Mouse (Mus musculus) R1 (cell line): ENCODE measurements around the gene Atxn7l3.

Source experiments
- DNase-seq: peaks from one replicate; pipeline ENCODE4 v3.0.0-alpha.2; 2018; ENCODE audit warnings: low read depth, low spot score

Atxn7l3 gene

DNA sequence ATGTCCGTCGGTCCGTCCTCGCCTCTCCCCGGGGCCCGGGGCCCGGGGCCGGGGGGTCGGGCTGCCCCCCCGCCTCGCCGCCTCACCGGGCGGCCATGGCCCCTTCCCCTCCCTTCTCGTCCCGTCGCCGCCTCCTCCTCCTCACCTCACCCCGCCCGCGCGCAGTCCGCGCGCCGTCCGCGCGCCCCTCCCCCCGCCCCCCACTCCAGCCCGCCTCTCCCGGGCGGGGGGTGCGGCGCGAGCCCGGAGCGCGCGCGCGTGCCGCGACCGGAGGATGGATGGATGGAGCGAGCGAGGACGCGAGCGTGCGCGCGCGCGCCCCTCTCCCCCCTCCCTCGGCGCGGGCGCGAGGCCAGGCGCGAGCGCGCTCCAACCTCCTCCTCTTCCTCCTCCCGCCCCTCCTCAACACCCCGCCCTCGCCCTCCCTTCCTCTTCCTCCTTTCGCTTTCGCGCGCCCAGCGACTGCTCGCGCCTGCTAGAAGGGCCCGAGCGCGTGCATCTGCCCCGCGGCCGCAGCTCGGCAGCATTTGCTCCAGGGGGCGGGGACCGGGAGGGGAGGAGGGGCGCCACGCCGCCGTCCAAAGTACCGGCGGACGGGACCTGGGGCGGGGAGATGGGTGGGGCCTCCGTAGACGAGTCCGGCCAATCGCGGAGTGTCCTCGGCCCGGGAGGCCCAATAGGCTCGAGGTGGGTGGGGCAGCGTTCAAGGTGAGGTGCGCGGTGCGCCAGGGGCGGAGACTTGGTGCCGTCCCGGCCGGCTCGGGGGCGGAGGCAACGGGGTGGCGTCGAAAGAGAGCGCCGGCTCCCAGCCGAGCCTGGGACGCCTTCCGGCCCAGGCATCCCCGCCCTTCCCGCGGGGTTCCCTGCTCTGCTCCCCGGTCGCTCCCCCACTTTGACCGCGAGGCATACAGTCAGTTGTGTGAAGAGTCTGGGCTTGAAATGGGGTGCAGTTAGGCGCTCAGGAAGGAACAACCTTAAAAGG, at the start of gene Atxn7l3:
Gene Atxn7l3, minus strand, starts transcription at position 141 of the 982 bp plus-strand sequence.
- peak; percentile 99 for DNase-seq

DNA sequence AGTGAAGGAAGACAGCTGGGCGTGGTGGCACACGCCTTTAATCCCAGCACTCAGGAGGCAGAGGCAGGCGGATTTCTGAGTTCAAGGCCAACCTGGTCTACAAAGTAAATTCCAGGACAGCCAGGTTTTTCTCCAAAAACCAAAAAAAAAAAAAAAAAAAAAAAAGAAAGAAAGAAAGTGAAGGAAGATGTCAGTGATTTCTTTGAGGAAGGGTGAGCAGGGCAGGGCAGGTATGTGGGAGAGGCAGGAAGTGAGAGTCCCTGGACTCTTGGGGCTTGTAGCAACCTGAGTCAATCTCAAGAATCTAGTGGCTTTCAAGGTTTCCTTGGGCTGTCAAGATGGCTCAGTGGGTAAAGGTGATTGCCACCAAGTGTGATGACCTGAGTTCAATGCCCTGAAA, 48.0 kb upstream of the Atxn7l3 start:
- peak; percentile 55 for DNase-seq

DNA sequence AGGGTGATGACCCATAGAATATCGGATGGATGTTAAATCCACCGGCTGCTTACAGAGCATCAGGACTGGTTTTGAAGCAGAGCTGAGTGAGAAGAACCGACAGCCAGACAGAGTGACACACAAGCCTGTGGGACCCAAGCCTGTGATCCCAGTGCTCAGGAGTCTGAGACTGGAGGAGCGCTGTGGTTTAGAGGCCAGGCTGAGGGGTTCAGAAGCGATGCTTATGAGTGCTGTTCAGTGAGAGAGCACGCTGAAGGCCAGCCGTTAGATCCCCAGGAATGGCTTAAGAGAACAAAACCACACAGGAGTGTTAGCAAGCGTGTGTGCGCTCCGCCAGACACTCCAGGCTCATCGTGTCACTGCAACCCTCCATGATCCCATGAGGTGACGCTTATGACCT, 46.3 kb upstream of the Atxn7l3 start:
- no peak for DNase-seq

DNA sequence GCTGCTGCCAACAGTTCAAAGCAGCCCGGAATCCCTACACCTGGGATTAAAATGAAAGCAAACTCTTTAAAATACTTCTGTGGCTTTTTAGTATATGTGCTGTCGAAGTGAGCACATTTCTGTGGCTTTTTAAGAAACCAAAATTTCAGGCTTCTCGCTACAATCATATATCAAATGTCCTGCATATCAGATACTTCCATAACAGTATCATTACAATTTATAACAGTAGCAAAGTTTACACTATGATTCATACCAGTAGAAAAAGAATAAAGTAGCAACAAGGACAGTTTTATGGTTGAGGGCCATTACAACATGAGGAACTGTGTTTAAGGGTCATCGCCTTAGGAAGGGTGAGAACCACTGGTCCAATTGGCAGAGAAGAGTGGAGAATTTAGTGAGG, 44.7 kb upstream of the Atxn7l3 start:
- DNase-seq, result no peak

DNA sequence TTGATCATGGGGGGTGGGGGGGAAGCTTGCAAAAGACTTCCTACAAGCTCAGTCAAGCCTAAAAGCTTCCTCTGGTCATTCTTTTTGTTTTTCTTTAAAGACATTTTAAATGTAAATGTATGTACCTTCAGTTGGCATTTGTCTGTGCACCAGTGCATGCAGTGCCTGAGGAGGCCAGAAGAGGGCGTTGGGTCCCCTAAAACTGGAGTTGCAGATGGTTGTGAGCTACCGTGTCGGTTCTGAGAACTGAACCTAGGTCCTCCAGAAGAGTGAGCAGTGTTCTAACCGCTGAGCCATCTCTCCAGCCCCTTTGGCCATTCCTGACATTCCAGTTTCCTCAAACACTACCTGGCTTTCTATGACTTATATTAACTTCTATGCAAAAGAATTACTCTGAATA, 43.2 kb upstream of the Atxn7l3 start:
- DNase-seq, result peak; percentile 88

GRCm38 (mm10) chr11:102339195-102339594, 42.8 kb upstream of the Atxn7l3 start:
- no peak for DNase-seq

DNA sequence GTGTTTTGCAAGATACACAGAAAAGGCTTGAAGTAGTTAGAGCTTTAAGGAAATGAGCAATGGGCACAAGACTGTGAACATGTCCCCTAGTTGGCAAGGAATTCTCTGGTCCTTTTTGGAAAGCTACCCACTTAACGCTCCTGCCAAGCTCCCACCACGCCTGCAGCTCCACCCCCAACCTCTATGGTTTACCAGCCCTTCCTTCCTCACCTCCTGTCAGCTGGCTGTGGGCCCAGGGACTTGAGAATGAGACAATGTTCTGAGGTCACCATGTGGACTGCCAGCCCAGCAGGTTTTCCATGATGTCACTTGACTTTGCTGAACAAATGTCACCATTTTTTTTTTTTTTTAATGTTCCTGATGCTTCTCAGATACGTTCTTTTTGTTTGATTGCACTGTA, 42.1 kb upstream of the Atxn7l3 start:
- DNase-seq, result no peak

- DNase-seq, result peak; percentile 71
These were observed 41.5 kb upstream of the Atxn7l3 start for GRCm38 (mm10) chr11:102337921-102338320.

- no peak for DNase-seq
These were observed 39.8 kb upstream of the Atxn7l3 start for GRCm38 (mm10) chr11:102336191-102336590.

GRCm38 (mm10) chr11:102334973-102335700, 38.7 kb upstream of the Atxn7l3 start:
- peak; percentile 34 for DNase-seq

DNA sequence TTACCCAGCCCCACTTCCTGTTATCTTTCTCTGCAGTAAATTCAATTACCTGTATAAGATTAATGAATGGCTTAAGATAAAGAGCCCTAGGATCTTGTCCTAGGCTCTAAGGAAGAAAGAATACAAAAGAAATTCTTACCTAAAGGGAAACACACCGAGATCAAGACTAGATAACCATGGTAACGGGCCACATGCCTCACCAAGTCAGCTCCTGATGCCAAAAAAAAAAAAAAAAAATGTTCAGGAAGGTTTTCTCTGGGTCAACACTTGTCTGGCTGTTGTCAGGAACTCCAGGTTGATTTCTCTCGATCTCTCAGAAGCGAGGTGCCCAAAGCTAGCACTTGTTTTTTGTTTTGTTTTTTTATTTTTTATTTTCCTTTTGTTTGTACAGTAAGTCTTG, 37.6 kb upstream of the Atxn7l3 start:
- peak; percentile 85 for DNase-seq

- DNase-seq, result peak; percentile 68
These were observed 36.6 kb upstream of the Atxn7l3 start for GRCm38 (mm10) chr11:102333061-102333460.

DNA sequence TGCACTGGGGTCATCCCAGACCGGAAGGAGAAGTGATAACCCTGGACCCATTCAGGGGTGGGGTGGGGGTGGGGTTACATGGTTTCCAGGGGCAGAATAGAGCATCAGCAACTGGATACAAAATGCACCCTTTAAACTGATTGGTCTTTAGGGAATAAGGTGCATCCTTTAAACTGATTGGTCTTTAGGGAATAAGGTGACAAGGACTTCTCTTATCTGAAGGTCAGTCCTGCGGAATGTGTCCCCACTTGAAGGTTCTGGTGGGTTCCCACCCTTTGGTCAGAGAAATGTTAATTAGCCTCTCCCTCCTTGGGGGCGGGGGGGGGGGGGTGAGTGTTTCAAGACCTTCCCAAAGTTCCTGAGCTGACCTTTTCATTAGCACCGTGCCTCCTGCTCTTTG, 35.4 kb upstream of the Atxn7l3 start:
- DNase-seq, result peak; percentile 92

- peak; percentile 77 for DNase-seq
These were observed 33.6 kb upstream of the Atxn7l3 start for GRCm38 (mm10) chr11:102330039-102330438.

DNA sequence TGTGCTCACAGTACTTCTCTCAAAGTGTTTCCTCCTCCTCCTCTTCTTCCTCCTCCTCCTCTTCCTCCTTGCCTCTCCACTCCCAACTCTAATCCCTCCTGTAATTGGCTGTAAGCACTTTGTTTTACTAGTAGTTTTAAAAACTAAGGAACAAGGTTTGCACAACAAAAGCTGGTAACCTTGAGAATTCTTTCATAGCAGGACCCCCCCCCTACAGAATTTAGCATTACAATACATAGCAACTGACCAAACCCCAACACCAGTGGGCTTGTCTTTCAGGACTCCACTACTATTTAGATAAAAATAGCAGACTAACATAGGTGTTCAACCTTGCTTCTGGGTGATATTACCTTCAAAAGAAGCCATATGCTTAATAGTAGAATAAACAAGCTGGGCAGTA, 33.1 kb upstream of the Atxn7l3 start:
- DNase-seq, result peak; percentile 94

GRCm38 (mm10) chr11:102327839-102328238, 31.4 kb upstream of the Atxn7l3 start:
- DNase-seq, result peak; percentile 61

GRCm38 (mm10) chr11:102327250-102327649, 30.8 kb upstream of the Atxn7l3 start:
- DNase-seq, result peak; percentile 49

DNA sequence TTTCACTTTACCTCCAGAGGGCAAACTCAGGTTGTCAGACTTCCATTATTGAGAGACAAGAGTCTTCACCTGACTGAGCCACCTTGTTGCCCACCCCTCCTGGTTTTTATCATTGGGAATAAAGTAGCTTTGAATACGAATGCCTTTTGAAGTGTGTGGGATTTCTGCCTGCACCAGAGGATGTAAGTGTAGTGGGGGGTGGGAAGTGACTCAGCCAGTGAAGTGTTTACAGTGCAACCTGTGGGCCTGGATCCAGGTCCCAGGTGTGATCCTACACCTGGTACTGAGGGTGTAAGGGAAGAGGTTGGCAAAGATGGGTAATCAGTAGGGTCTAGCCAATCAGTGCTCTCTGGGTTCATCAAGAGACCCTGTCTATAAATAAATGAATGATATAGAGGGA, 27.1 kb upstream of the Atxn7l3 start:
- DNase-seq, result no peak

- DNase-seq, result no peak
These were observed 25.5 kb upstream of the Atxn7l3 start for GRCm38 (mm10) chr11:102321931-102322330.

DNA sequence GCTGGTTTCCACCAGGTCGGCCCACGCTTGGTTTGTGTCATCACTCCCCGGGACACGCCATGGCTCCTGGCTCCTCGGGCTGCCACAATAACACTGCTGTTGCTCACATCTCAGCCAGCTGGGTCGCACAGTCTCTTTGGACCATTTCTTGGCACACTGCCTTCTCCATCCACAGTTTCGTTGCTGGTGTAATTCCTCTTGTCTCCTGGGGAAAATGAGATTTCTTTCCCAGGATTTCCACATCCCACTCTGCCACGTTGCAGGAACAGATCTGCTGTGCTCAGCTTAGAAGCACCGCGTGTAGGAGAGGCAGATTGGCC, 24.2 kb upstream of the Atxn7l3 start:
- DNase-seq, result peak; percentile 68

DNA sequence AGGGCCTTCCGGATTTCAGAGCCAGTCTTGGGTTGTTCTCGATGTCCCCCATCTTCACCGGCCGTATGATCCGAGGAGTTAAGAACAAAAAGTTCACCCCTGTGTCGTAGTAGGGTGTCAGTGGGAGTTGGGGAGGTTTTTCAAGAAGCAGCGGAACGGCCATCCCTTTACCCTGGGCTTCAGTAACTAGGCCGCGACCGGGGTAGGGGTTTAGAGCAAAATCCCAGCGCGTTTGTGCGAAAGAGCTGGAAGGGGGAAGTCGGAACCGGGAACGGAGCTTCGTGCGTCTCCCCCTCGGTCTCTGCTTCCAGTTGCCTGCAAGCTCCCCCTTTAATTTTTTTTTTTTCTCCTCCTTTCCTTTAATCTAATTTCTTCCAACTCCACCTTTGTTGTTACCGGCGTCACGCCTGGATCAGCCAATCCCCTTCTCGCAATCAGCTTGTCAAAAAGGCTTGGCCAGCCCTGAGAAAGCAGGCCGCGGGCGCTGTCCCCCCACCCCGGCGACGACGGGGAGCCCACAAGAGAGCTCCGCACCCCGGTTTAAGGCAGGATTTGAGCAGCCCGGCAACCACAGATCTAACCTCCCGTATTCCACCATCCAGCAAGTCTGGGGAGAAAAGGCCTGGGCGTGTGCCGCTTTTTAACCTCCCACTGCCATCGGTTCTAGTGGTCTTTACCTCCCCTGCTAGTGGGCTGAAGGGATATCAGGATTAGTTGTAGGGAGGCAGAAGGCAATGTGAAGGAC, 23.7 kb upstream of the Atxn7l3 start:
- DNase-seq, result peak; percentile 84

DNA sequence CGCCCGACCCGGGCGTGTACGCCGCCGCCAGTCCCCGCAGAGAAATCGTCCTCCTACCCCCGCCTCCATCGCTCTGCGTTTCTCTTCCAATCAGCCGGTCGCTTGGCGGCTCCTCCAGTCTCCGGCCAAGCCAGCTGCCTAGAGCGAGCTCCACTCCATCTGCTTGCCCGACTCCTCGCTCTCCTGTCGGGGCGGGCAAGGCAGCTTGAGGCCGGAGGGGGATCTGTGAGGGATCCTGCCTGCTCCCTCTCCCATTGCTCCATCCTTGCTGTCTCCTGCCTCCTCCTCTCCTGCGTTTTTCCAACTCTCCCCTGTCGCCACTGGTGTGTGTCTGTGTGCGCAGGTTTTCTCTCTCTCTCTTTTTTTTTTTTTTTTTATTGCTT, 23.0 kb upstream of the Atxn7l3 start, which contains the start of gene Ubtf:
Gene Ubtf, minus strand, starts transcription at position 333 of the 383 bp plus-strand sequence.
- peak; percentile 72 for DNase-seq
